Mouse (Mus musculus) retina, embryonic 14.5 days (tissue): ENCODE data around the gene Ncs1.

Experiments used
- DNase-seq: peaks from one replicate; pipeline ENCODE4 v3.0.0-alpha.2; 2015; ENCODE audit warnings: low spot score

Ncs1 gene

DNA sequence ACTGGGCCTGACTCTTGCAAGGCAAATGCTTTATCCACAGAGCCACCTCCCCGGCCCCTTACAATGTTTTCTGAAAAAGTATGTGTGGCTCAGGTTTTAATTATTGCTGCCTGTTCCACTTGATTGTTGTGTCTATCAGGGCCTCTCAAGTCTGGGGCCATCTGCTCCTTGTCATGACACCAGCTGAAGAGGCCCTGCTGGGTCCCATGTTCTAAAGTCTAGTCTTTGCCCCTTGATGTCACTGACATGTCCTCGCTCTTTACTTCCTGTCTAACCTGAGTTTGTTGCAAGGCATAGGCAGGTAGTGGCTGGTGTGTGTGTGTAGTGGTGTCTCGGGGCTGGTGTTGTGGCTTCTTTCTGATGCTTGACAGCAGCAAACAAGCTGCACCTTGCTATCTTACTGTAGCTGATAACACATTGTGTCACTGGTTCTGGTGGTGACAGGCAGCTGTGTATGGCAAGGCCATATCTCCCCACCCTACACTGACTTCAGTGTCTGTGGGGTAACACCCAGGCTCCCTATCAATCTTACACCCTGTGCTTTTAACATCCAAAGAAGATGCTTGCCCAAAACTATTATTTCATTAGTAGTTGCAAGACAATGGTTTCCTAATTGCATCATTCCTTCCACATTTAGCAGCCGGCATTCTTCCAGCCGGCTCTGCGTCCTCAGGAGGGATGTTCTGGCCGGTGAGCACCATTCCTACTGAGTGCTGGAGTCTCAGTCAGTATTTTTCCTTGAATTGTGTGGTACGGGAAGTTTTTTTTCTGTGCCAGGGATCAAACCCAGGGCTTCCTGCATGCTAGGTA lies 96.3 kb downstream of the Ncs1 start:
- DNase-seq = no peak
